Mouse (Mus musculus) neural tube, embryonic 14.5 days (tissue): Measurements from ENCODE around the gene Unk. TPM values are rescaled to one million over a fixed set of nuclear protein-coding genes. Genes with fewer than 3 reads are reported as not detected.

ENCODE experiments used
- ATAC-seq: fragments of 200-750 bp; cut with Nextera tagmentation; 2 replicates; pipeline ENCODE4 v1.8.0; 2017; ENCODE audit warnings: low read depth, mild to moderate bottlenecking, moderate TSS enrichment, moderate library complexity
- H3K27ac ChIP-seq: fragments of 300-500 bp; sonication (generic); 2 replicates; pipeline ENCODE4 v1.5.1; 2014; ENCODE audit warnings: low read depth, mild to moderate bottlenecking, control low read depth, low read length, moderate library complexity, mixed read lengths
- H3K27me3 ChIP-seq: fragments of 300-500 bp; sonication (generic); 2 replicates; pipeline ENCODE4 v1.6.1; 2014; ENCODE audit warnings: low read length; ENCODE audit not compliant: control insufficient read depth, insufficient read depth
- H3K36me3 ChIP-seq: fragments of 300-500 bp; sonication (generic); 2 replicates; pipeline ENCODE4 v1.6.1; 2014; ENCODE audit warnings: low read length, mixed read lengths; ENCODE audit not compliant: control insufficient read depth, insufficient read depth
- H3K4me1 ChIP-seq: fragments of 300-500 bp; sonication (generic); 2 replicates; pipeline ENCODE4 v1.6.1; 2014; ENCODE audit warnings: low read length; ENCODE audit not compliant: control insufficient read depth, insufficient read depth
- H3K4me2 ChIP-seq: fragments of 300-500 bp; sonication (generic); 2 replicates; pipeline ENCODE4 v1.6.1; 2014; ENCODE audit warnings: mild to moderate bottlenecking, low read depth, low read length, control low read depth
- H3K4me3 ChIP-seq: fragments of 300-500 bp; sonication (generic); 2 replicates; pipeline ENCODE4 v1.5.1; 2014; ENCODE audit warnings: low read depth, low read length, control low read depth, mixed read lengths
- H3K9ac ChIP-seq: fragments of 300-500 bp; sonication (generic); replicated peaks from 2 replicates; pipeline ENCODE4 v1.6.1; 2014; ENCODE audit warnings: low read depth, mild to moderate bottlenecking, control low read depth, low read length, mixed read lengths
- H3K9me3 ChIP-seq: fragments of 300-500 bp; sonication (generic); 2 replicates; pipeline ENCODE4 v1.6.1; 2016; ENCODE audit warnings: low read length; ENCODE audit not compliant: control insufficient read depth
- WGBS: fragments of 180-500 bp; shearing (Covaris S2); extraction: QIAGEN DNeasy Blood & Tissue Kit; methylation state at CpG from one replicate; pipeline ENCODE4 v1.1.7; 2014; 5-methylcytosine and 5-hydroxymethylcytosine counted together
- polyA plus RNA-seq: library from polyadenylated mRNA; unstranded; fragments of >200 nt; fragmentation: Nextera tagmentation; extraction: Ambion mirVana; gene quantifications from 2 replicates; pipeline ENCODE4 v1.2.1, GENCODE M21; 2014

Gene Unk
- polyA plus RNA-seq, 1 experiment from 2014 or later: 29.1 TPM

- 84% methylated on average over 11 of the region's 11 CpGs for whole genome bisulfite sequencing
- Histone ChIP-seq H3K4me2 (no peak overlapping the region), H3K4me1 (peaks cover 25% of the 10 kb centered on the region), H3K27ac (no peak overlapping the region), H3K27me3 (no peaks in the 10 kb centered on the region), H3K9ac (no peak overlapping the region), H3K36me3 (no peaks in the 10 kb centered on the region), H3K9me3 (no peaks in the 10 kb centered on the region), H3K4me3 (no peak overlapping the region)
- ATAC-seq: no peak
Observed at GRCm38 (mm10) chr11:116008411-116008810, 21.7 kb upstream of the Unk start.

- H3K9ac ChIP-seq: no peak overlapping the region
- H3K27me3 ChIP-seq: no peaks in the 10 kb centered on the region
- no peak overlapping the region for H3K27ac ChIP-seq
- H3K9me3 ChIP-seq: no peaks in the 10 kb centered on the region
- H3K36me3 ChIP-seq: no peaks in the 10 kb centered on the region
- no peak overlapping the region for H3K4me3 ChIP-seq
- no peak for ATAC-seq
- peaks cover 25% of the 10 kb centered on the region for H3K4me1 ChIP-seq
- H3K4me2 ChIP-seq: no peak overlapping the region
- WGBS: 77% methylated on average over 13 of the region's 13 CpGs
Observed at GRCm38 (mm10) chr11:116008832-116009375, 21.2 kb upstream of the Unk start.

GRCm38 (mm10) chr11:116009661-116010060, 20.5 kb upstream of the Unk start:
- Histone ChIP-seq H3K9me3 (no peaks in the 10 kb centered on the region), H3K9ac (no peak overlapping the region), H3K27me3 (no peaks in the 10 kb centered on the region), H3K36me3 (no peaks in the 10 kb centered on the region), H3K4me2 (no peak overlapping the region), H3K27ac (no peak overlapping the region), H3K4me1 (peaks cover 20% of the 10 kb centered on the region), H3K4me3 (no peak overlapping the region)
- 96% methylated on average over 11 of the region's 11 CpGs for WGBS
- no peak for ATAC-seq

GRCm38 (mm10) chr11:116010146-116010545, 20.0 kb upstream of the Unk start:
- 94% methylated on average over 8 of the region's 8 CpGs for WGBS
- no peak overlapping the region for H3K4me3 ChIP-seq
- no peak overlapping the region for H3K4me2 ChIP-seq
- H3K27me3 ChIP-seq: no peaks in the 10 kb centered on the region
- H3K9ac ChIP-seq: no peak overlapping the region
- H3K27ac ChIP-seq: no peak overlapping the region
- peaks cover 15% of the 10 kb centered on the region for H3K4me1 ChIP-seq
- no peaks in the 10 kb centered on the region for H3K36me3 ChIP-seq
- no peak for ATAC-seq
- H3K9me3 ChIP-seq: no peaks in the 10 kb centered on the region

GRCm38 (mm10) chr11:116010948-116011347, 19.2 kb upstream of the Unk start:
- H3K9me3 ChIP-seq: no peaks in the 10 kb centered on the region
- H3K27ac ChIP-seq: no peak overlapping the region
- no peaks in the 10 kb centered on the region for H3K27me3 ChIP-seq
- no peak for ATAC-seq
- H3K4me3 ChIP-seq: no peak overlapping the region
- H3K4me1 ChIP-seq: peaks cover 12% of the 10 kb centered on the region
- WGBS: 91% methylated on average over 5 of the region's 5 CpGs
- no peaks in the 10 kb centered on the region for H3K36me3 ChIP-seq
- H3K4me2 ChIP-seq: no peak overlapping the region
- no peak overlapping the region for H3K9ac ChIP-seq

- H3K36me3 ChIP-seq: no peaks in the 10 kb centered on the region
- no peaks in the 10 kb centered on the region for H3K9me3 ChIP-seq
- H3K4me2 ChIP-seq: peak overlapping the region; percentile 74
- H3K27ac ChIP-seq: no peak overlapping the region; the same call in 1 of the 2 replicates
- no peaks in the 10 kb centered on the region for H3K27me3 ChIP-seq
- peak overlapping the region; percentile 56 for H3K4me3 ChIP-seq
- peaks cover 12% of the 10 kb centered on the region for H3K4me1 ChIP-seq
- 28% methylated on average over 14 of the region's 14 CpGs for WGBS
- peak; percentile 7; the same call in 1 of the 2 replicates for ATAC-seq
- H3K9ac ChIP-seq: peak overlapping the region; percentile 70
Observed at GRCm38 (mm10) chr11:116011529-116012261, 18.4 kb upstream of the Unk start.

- H3K9me3 ChIP-seq: no peaks in the 10 kb centered on the region
- no peaks in the 10 kb centered on the region for H3K36me3 ChIP-seq
- no peaks in the 10 kb centered on the region for H3K27me3 ChIP-seq
- peak; percentile 87 for ATAC-seq
- peak within 1 kb of the TSS; percentile 74 for H3K4me2 ChIP-seq
- WGBS: under 1% methylated on average over 55 of the region's 55 CpGs
- peak within 1 kb of the TSS; percentile 70 for H3K9ac ChIP-seq
- H3K4me3 ChIP-seq: peak within 1 kb of the TSS; percentile 56
- H3K27ac ChIP-seq: peak within 1 kb of the TSS; percentile 74
- peaks cover 12% of the 10 kb centered on the region for H3K4me1 ChIP-seq
Observed at GRCm38 (mm10) chr11:116012262-116012947, 17.7 kb upstream of the Unk start, which contains the start of gene Galk1. Gene Galk1 (minus strand): TSS chr11:116012719.

- 66% methylated on average over 8 of the region's 8 CpGs for WGBS
- Histone ChIP-seq H3K27ac (no peak overlapping the region), H3K9ac (no peak overlapping the region), H3K4me2 (no peak overlapping the region), H3K9me3 (no peaks in the 10 kb centered on the region), H3K4me1 (peaks cover 12% of the 10 kb centered on the region), H3K27me3 (no peaks in the 10 kb centered on the region), H3K4me3 (no peak overlapping the region), H3K36me3 (no peaks in the 10 kb centered on the region)
- ATAC-seq: no peak
Observed at GRCm38 (mm10) chr11:116014821-116015220, 15.3 kb upstream of the Unk start.

- WGBS: 24% methylated on average over 6 of the region's 6 CpGs
- no peak overlapping the region for H3K9ac ChIP-seq
- no peaks in the 10 kb centered on the region for H3K27me3 ChIP-seq
- H3K4me1 ChIP-seq: peaks cover 15% of the 10 kb centered on the region
- H3K4me3 ChIP-seq: no peak overlapping the region
- H3K27ac ChIP-seq: no peak overlapping the region
- peaks cover 16% of the 10 kb centered on the region; the same call in 1 of the 2 replicates for H3K36me3 ChIP-seq
- H3K9me3 ChIP-seq: no peaks in the 10 kb centered on the region
- no peak overlapping the region for H3K4me2 ChIP-seq
- no peak for ATAC-seq
Observed at GRCm38 (mm10) chr11:116018106-116018505, 12.0 kb upstream of the Unk start.
